Mouse (Mus musculus) splenic B cell, adult 2 months (primary cell): ENCODE data around the gene Tmem126a.
A peak's percentile ranks its signal among the peaks of the same experiment; 100 is the strongest.

ENCODE experiments used
- DNase-seq: peaks from one replicate; pipeline ENCODE4 v3.0.0-alpha.2; 2011; ENCODE audit warnings: low read depth, low spot score
- H3K27me3 ChIP-seq: 2 replicates; pipeline ENCODE4 v1.6.1; 2012; ENCODE audit warnings: mild to moderate bottlenecking, low read length, moderate library complexity, mixed read lengths; ENCODE audit not compliant: control insufficient read depth, poor library complexity, insufficient read depth, severe bottlenecking
- H3K36me3 ChIP-seq: 2 replicates; pipeline ENCODE4 v1.6.1; 2012; ENCODE audit warnings: mild to moderate bottlenecking, low read length, moderate library complexity, mixed read lengths; ENCODE audit not compliant: control insufficient read depth, poor library complexity, insufficient read depth, severe bottlenecking

Tmem126a gene

GRCm38 (mm10) chr7:90456845-90457468 lies at the start of gene Tmem126a:
Gene Tmem126a, minus strand, starts transcription at chr7:90457229.
- peak; percentile 85 for DNase-seq
- H3K27me3 ChIP-seq, result no peaks in the 10 kb centered on the region
- H3K36me3 ChIP-seq, result 0 out of 2 replicates have a peak, but pooled peaks cover 1% of the 10 kb centered on the region

DNA sequence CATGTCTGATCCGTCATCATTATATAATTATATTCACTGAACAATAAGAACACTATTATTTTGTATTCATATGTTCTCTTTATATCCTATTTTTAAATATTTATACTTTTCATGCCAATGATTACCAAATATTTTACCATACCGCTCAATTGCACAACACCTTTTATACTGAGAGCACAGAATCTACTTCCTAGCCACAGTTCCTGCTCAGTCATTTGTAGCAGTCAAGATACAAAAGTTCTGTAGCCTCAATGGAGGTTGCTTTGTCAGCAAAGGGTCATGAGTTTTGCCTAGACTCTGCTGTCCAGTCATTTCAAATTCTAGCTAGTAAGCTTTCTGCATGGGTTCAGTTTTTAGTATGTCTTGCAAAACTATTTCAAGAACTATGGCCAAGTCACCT lies 25.6 kb upstream of the Tmem126a start:
- Histone ChIP-seq H3K27me3 (no peaks in the 10 kb centered on the region), H3K36me3 (no peaks in the 10 kb centered on the region)
- DNase-seq, result no peak

DNA sequence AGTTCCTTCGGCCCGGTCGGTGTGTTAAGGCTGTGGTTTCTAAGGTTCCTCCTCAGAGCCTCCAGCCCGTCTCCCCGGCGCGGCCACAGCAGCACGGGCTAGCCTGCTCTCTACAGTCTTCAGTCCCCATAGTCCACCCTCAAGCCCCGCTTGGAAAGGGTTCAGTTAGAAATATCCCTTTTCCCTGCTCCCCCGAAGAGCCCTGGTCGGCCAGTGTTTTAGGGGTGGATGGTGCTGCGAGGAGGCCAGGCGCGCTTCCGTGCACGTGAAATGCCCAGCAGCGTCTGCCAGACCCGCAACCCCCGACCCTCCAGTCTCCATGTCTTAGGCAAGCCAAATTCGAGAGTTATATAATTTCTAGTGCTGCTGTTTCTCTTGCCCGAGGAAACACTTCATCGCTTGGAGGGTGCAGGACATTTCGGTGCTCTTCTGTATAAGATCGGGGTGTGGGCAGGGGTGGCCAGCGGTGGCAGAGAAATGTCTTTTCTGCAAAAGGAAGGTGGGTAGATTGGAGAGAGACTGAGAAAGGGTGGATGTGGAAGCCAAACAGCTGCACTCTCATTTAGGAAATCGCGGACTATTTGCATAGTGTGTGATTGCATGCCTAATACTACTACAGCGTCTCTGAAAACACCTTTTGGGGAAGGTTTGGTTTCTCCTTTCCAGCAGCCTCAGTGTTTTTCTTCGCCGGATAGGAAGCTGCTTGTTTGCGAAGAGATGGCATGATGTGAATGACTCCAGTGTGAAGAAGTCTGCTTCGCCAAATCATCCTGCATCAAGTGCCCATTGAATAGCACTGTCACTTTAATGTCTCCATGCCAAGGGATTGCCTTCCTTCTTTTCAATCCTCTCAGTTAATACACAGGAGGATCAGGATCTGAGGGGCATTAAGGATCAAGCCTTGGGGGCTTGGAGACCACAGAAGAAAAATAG lies 19.6 kb upstream of the Tmem126a start, which contains the start of gene Dlg2:
TSS of gene Dlg2 (plus strand) at position 360 of the 933 bp plus-strand sequence.
- peak; percentile 24 for DNase-seq
- no peaks in the 10 kb centered on the region for H3K27me3 ChIP-seq

DNA sequence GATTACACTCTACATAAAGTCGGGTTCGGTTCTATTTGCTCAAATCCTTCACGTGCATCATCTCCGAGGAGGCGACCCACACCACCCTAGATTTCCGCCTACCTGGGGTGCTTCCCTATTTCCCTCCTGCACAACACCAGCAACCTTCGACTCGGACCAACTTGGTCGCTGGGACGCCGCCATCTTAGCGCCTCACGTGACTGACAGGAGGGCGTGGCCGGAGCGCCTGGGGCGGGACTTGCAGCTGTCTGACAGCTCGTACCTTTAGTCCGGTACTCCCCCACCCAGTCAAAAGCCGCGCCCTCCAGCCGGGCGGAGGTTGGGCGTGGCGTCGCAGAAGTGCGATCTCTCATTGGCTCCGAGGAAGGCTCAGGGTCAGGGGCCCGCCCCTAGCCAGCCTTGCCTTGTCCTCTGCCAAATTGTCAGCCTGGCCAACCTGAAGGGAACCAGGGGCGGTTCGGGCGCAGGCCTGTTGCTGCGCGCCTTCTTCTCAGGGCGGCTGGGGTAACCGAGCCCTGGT lies 18.8 kb upstream of the Tmem126a start, which contains the start of gene Tmem126b:
TSS of gene Tmem126b (minus strand) at position 209 of the 520 bp plus-strand sequence.
- Histone ChIP-seq H3K36me3 (peaks cover 3% of the 10 kb centered on the region; the same call in 1 of the 2 replicates), H3K27me3 (no peaks in the 10 kb centered on the region)
- peak; percentile 99 for DNase-seq

More for the DNA sequence above, 19.6 kb upstream of the Tmem126a start, which contains the start of gene Dlg2:
- H3K36me3 ChIP-seq, result peaks cover 3% of the 10 kb centered on the region; the same call in 1 of the 2 replicates

GRCm38 (mm10) chr7:90473511-90473910 lies 16.5 kb upstream of the Tmem126a start:
- Histone ChIP-seq H3K36me3 (peaks cover 5% of the 10 kb centered on the region; the same call in 1 of the 2 replicates), H3K27me3 (no peaks in the 10 kb centered on the region)
- DNase-seq, result no peak

DNA sequence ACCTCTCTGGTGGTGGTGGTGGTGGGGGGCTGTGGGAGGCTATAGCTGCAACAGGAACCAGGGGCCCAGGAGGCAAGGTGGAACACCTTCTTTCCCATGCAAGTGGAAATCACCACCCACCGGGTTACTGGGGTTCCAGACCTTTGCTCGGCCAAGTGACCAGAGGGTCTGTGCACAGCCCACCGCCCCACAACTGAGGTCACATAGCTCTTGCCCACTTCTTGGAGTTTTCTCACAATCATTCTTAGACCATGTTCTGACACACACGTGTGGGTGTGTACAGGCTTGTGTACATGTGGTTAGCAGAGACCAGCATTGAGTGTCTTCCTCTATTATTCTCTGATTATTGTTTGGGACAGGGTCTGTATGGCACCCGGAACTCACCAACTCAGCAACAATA lies 4.4 kb upstream of the Tmem126a start:
- H3K27me3 ChIP-seq, result no peaks in the 10 kb centered on the region
- H3K36me3 ChIP-seq, result no peaks in the 10 kb centered on the region
- DNase-seq, result no peak

DNA sequence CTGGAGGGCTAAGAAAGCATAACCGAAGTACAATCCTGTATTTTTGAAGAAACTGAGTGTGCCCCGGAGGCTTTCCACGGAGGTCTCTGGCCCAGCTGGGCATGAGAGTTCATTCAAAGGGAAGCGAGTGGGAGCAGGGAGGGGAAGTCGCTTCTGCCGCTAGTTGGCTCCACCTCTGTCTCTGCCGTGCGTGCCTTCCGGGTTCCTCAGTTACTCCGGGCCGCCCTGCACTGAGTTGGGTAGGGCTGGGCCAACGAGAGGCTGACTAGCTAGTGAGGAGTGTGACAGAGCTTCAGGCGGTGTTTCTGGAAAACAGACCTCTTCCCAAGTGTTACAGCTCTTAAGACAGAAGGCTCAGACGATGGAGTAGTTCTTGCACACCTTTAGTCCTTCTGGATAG lies 3.9 kb upstream of the Tmem126a start:
- DNase-seq, result peak; percentile 57
- Histone ChIP-seq H3K27me3 (no peaks in the 10 kb centered on the region), H3K36me3 (no peaks in the 10 kb centered on the region)

DNA sequence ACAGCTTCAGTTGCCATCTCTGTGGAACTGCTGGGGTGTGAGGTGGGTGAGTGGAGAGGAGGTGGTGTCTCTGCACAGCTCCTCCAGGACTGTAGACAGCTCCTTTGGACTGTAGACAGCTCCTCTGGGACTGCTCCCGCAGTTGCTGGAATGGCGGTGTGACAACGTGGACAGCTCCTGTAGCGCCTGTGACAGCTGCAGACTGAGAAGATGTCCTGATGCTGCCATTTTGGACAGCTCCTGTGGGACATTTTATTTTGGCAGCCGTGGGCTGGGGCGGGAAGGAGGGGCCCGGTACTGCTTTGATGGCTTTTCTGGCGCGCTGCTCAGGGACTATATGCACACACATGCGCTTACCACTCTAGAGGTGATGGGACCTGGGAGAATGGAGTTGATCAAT lies 3.3 kb upstream of the Tmem126a start:
- Histone ChIP-seq H3K36me3 (no peaks in the 10 kb centered on the region), H3K27me3 (no peaks in the 10 kb centered on the region)
- DNase-seq, result no peak

GRCm38 (mm10) chr7:90457517-90457916 lies 488 bp upstream of the Tmem126a start:
- H3K27me3 ChIP-seq, result no peaks in the 10 kb centered on the region
- H3K36me3 ChIP-seq, result 0 out of 2 replicates have a peak, but pooled peaks cover 1% of the 10 kb centered on the region
- DNase-seq, result peak; percentile 15

DNA sequence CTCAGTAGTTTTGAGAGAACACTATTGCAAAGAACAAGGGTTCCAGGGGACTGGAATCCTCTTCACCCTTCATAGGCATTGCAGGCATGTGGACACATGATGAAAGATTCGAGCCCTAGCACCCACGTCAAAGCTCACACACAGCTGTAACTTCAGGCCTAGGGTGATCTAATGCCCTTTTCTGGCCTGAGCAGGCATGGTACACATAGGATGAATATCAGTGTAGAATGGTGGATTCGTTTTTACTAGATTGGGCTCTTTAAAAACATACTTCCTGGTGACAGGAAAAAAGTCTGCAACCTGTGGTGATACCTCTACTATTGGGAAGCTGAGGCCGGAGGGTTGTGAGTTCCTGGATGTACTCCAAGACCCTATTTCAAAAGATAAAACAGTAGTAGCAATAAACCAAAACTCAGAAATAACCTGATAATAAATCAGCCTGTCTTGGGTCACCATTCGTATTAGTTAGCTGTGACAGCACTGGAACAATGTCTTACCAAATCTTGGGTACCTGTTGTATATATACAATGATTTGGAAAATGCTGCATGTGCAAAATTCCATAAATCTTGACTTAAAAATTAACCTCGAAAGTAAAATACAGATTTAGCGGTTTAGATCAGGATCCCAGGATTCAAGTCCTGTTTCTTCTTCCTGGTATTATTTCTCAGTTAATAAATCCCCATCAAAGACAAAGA lies 732 bp downstream of the Tmem126a start:
- DNase-seq, result no peak
- Histone ChIP-seq H3K27me3 (no peaks in the 10 kb centered on the region), H3K36me3 (peaks cover 1% of the 10 kb centered on the region; the same call in 1 of the 2 replicates)

DNA sequence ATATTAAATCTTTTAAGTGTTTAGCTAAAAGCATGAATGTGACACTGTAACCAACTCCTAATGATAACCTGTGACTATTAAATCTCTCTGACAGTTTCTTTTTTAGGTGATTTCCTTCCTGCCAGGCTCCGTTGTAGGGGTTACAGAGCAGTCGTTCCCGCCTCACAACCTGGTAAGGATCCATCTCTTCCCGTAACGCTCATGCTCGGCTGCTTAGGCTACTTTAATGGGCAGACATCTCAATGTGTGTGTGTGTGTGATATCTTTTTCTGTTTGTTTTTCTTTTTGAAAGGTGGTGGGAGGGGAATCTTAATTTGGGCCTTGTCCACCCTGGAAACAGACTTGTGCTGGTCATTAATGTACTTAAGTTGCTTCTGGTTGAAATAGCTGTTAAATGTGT lies 12.8 kb downstream of the Tmem126a start:
- no peaks in the 10 kb centered on the region for H3K27me3 ChIP-seq
- H3K36me3 ChIP-seq, result peaks cover 1% of the 10 kb centered on the region; the same call in 1 of the 2 replicates
- peak; percentile 11 for DNase-seq

GRCm38 (mm10) chr7:90443101-90444091 lies 13.6 kb downstream of the Tmem126a start:
- peaks cover 1% of the 10 kb centered on the region; the same call in 1 of the 2 replicates for H3K36me3 ChIP-seq
- no peaks in the 10 kb centered on the region for H3K27me3 ChIP-seq
- peak; percentile 79 for DNase-seq

- Histone ChIP-seq H3K27me3 (no peaks in the 10 kb centered on the region), H3K36me3 (peaks cover 1% of the 10 kb centered on the region; the same call in 1 of the 2 replicates)
- peak; percentile 98 for DNase-seq
Measured at GRCm38 (mm10) chr7:90442518-90443080, 14.4 kb downstream of the Tmem126a start, which contains the start of gene Crebzf. Gene Crebzf, plus strand, starts transcription at chr7:90442729.
